Mouse (Mus musculus): Measurements from ENCODE around the gene Vwa3b. TPM values are rescaled to one million over a fixed set of nuclear protein-coding genes. Genes with fewer than 3 reads are reported as not detected.

The Vwa3b gene
- polyA plus RNA-seq, 1 experiment from 2014 or later = 0.24 TPM

DNA sequence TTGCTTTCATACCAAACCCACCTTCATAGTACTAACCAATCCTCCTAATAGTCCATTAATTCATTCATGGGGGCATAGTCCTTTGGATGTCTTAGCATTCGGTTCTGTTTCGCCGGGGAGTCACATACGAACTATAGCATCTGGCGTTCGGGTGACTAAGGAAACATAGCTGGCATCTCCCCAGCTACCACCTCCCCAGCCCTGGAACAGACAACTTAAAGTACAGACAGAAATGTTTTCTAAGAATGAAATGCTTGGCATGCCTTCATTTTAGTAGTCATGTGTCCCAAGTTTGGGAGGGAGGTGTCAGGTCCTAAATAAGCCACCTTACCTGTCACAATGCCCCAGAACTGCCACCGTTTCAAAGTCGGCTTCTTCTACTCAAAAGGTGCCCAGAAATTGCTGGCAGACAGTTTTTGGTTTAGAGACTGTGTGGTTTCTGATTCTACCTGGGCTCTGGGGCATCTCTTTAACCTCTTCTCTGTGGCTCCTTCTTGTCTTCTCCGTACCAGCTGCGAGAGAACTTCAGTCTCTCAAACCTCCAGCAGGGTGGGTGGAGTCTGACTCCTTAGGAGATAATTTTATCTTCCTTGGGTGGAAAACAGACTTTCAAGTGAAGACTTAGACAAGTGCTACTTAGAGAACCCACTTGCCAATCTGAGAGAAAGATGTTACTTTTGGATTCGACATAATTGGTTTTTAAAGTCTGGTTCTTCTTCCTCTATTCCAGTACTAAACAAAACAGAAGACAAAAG is 39.4 kb downstream of the Vwa3b start:
- Histone ChIP-seq H3K9ac (no peak overlapping the region), H3K27ac (replicated peaks) (no peak overlapping the region), H3K4me1 (no peaks in the 10 kb centered on the region), H3K4me2 (no peak overlapping the region), H3K4me3 (no peak overlapping the region), H3K27me3 (replicated peaks) (no peaks in the 10 kb centered on the region), H3K9me3 (no peaks in the 10 kb centered on the region), H3K36me3 (no peaks in the 10 kb centered on the region)
- WGBS = 76% methylated on average over 11 of the region's 11 CpGs
- no peak for ATAC-seq (ENCODE audit: extremely low read depth, insufficient number of reproducible peaks, low FRiP score, low TSS enrichment)

DNA sequence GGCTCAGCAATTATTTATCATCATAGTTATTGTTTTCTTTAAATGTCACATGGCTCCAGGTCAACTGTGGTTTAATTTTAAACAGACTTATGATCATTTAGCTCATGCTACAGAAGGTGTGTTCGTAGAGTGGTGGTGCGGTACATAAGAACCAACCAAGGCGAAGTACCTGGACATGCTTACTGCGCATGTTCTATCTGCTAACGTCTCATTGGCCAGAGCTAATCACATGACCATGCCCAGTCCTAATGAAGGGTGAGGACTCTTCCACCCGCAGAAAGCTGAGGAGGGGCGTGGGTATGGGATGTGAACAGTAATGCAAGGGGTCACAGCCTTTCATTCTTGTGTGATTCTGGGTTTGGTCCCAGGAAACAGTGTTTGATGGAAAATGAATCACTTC is 49.4 kb downstream of the Vwa3b start:
- Histone ChIP-seq H3K27ac (replicated peaks) (no peak overlapping the region), H3K4me3 (no peak overlapping the region), H3K9ac (no peak overlapping the region), H3K4me2 (no peak overlapping the region), H3K36me3 (no peaks in the 10 kb centered on the region), H3K27me3 (replicated peaks) (no peaks in the 10 kb centered on the region), H3K4me1 (peaks cover 5% of the 10 kb centered on the region; the same call in 1 of the 2 replicates), H3K9me3 (no peaks in the 10 kb centered on the region)
- ATAC-seq (ENCODE audit: extremely low read depth, insufficient number of reproducible peaks, low FRiP score, low TSS enrichment) = no peak
- WGBS = 90% methylated on average over 7 of the region's 7 CpGs

GRCm38 (mm10) chr1:37077266-37077665 is 50.9 kb downstream of the Vwa3b start:
- ATAC-seq (ENCODE audit: extremely low read depth, insufficient number of reproducible peaks, low FRiP score, low TSS enrichment) = no peak
- Histone ChIP-seq H3K27ac (replicated peaks) (no peak overlapping the region), H3K4me2 (no peak overlapping the region), H3K9ac (no peak overlapping the region), H3K4me3 (no peak overlapping the region), H3K4me1 (peaks cover 5% of the 10 kb centered on the region; the same call in 1 of the 2 replicates), H3K36me3 (no peaks in the 10 kb centered on the region), H3K27me3 (replicated peaks) (no peaks in the 10 kb centered on the region), H3K9me3 (no peaks in the 10 kb centered on the region)
- WGBS = 63% methylated on average over 9 of the region's 9 CpGs

GRCm38 (mm10) chr1:37077955-37078549 is 51.7 kb downstream of the Vwa3b start:
- Histone ChIP-seq H3K9ac (no peak overlapping the region), H3K4me2 (no peak overlapping the region), H3K9me3 (no peaks in the 10 kb centered on the region), H3K4me3 (no peak overlapping the region), H3K4me1 (peaks cover 5% of the 10 kb centered on the region; the same call in 1 of the 2 replicates), H3K27ac (replicated peaks) (no peak overlapping the region), H3K36me3 (no peaks in the 10 kb centered on the region), H3K27me3 (replicated peaks) (no peaks in the 10 kb centered on the region)
- ATAC-seq (ENCODE audit: extremely low read depth, insufficient number of reproducible peaks, low FRiP score, low TSS enrichment) = no peak; the same call in 1 of the 2 replicates
- WGBS = 63% methylated on average over 14 of the region's 14 CpGs

DNA sequence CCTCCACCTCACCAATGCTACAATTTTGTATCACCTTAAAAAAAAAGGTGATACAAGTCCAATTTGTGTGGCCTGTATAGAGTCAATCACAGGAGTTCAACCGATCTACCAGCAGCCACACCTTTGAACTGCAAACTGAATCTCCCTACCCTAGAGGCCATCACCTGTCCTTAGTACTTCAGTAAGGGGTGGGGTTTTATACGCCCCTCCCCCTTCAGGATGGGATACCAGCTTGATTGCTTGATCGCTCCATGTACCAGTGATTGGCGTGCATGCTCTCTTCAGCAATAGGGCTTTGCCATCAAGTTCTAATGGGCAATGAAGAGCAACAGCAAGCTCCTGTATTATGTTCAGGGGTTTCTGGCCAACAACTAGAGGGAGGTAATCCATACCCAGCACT is 54.0 kb downstream of the Vwa3b start:
- Histone ChIP-seq H3K4me1 (peaks cover 5% of the 10 kb centered on the region; the same call in 1 of the 2 replicates), H3K27ac (replicated peaks) (no peak overlapping the region), H3K4me3 (no peak overlapping the region), H3K9ac (no peak overlapping the region), H3K9me3 (no peaks in the 10 kb centered on the region), H3K4me2 (no peak overlapping the region), H3K27me3 (replicated peaks) (no peaks in the 10 kb centered on the region), H3K36me3 (no peaks in the 10 kb centered on the region)
- ATAC-seq (ENCODE audit: extremely low read depth, insufficient number of reproducible peaks, low FRiP score, low TSS enrichment) = no peak
- 74% methylated on average over 4 of the region's 4 CpGs for WGBS

- Histone ChIP-seq H3K4me3 (no peak overlapping the region), H3K36me3 (no peaks in the 10 kb centered on the region), H3K27ac (replicated peaks) (no peak overlapping the region), H3K4me2 (no peak overlapping the region), H3K9ac (no peak overlapping the region), H3K4me1 (peaks cover 5% of the 10 kb centered on the region; the same call in 1 of the 2 replicates), H3K27me3 (replicated peaks) (no peaks in the 10 kb centered on the region; the same call in 1 of the 2 replicates), H3K9me3 (no peaks in the 10 kb centered on the region)
- WGBS = 72% methylated on average over 12 of the region's 12 CpGs
- no peak for ATAC-seq (ENCODE audit: extremely low read depth, insufficient number of reproducible peaks, low FRiP score, low TSS enrichment)
Observed at GRCm38 (mm10) chr1:37081376-37082214, 55.2 kb downstream of the Vwa3b start.

DNA sequence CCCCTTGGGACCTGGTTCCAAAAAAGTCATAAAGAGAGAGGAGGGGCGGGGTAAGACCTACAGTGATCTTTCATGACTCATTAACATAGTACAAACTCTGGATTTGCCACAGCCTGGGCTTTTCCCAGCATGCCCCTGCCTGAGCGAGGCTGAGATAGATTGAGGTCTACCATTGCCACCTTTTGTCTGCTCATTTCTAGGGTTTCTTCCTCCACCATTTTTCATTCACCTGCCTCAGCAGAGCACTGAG is 55.7 kb downstream of the Vwa3b start:
- ATAC-seq (ENCODE audit: extremely low read depth, insufficient number of reproducible peaks, low FRiP score, low TSS enrichment) = no peak
- no peak overlapping the region for H3K9ac ChIP-seq
- no peaks in the 10 kb centered on the region for H3K9me3 ChIP-seq
- no peak overlapping the region for H3K27ac ChIP-seq (replicated peaks)
- H3K4me2 ChIP-seq = no peak overlapping the region
- no peaks in the 10 kb centered on the region for H3K36me3 ChIP-seq
- H3K27me3 ChIP-seq (replicated peaks) = no peaks in the 10 kb centered on the region; the same call in 1 of the 2 replicates
- H3K4me1 ChIP-seq = peaks cover 5% of the 10 kb centered on the region; the same call in 1 of the 2 replicates
- H3K4me3 ChIP-seq = no peak overlapping the region
- WGBS = 80% methylated on average over 2 of the region's 2 CpGs

DNA sequence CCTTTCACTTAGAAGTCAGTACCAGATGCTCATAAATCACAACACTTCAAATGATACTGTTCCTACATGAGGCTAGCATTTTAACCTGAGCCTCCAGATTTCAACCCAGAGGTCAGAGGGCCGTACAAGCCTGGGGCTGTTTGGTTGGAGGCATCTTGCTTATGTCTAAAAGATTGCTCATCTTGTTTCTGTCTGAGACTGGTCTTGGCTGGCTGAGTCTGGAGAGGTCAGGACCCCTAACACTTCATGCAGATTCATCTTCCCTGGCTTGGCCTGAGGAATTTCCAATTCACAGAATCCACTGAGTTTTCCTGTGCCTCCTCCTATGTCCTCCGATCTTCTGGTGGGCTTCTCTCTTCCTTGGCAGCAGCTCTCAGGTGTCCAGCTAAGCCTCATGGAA is 57.7 kb downstream of the Vwa3b start:
- no peak for ATAC-seq (ENCODE audit: extremely low read depth, insufficient number of reproducible peaks, low FRiP score, low TSS enrichment)
- H3K4me1 ChIP-seq = no peaks in the 10 kb centered on the region
- H3K9me3 ChIP-seq = no peaks in the 10 kb centered on the region
- H3K27ac ChIP-seq (replicated peaks) = no peak overlapping the region
- H3K36me3 ChIP-seq = no peaks in the 10 kb centered on the region
- no peak overlapping the region for H3K4me3 ChIP-seq
- WGBS = 57% methylated on average over 2 of the region's 2 CpGs
- no peak overlapping the region for H3K9ac ChIP-seq
- no peaks in the 10 kb centered on the region; the same call in 1 of the 2 replicates for H3K27me3 ChIP-seq (replicated peaks)
- H3K4me2 ChIP-seq = no peak overlapping the region

DNA sequence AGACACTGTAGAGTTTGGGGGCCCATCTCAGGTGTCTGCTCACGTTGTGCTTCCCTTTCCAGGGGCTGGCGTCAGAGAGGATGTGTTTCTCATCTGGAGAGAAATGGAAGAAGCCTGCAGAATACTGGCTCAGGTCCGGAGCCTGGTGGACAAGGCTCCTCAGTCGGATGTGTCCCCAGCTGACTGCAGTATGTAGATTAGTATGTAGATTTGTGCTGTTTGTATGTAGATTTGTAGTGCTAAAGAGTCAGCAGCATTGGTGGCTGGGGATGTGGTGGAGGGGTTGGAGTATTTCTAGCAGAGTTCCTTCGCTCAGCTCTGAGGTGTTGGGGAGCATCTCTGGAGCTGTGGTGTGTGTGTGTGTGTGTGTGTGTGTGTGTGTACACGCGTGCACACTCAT is 58.8 kb downstream of the Vwa3b start:
- Histone ChIP-seq H3K4me1 (no peaks in the 10 kb centered on the region), H3K9me3 (no peaks in the 10 kb centered on the region), H3K27me3 (replicated peaks) (no peaks in the 10 kb centered on the region; the same call in 1 of the 2 replicates), H3K36me3 (no peaks in the 10 kb centered on the region), H3K4me2 (no peak overlapping the region), H3K9ac (no peak overlapping the region), H3K27ac (replicated peaks) (no peak overlapping the region), H3K4me3 (no peak overlapping the region)
- WGBS = 56% methylated on average over 7 of the region's 7 CpGs
- no peak for ATAC-seq (ENCODE audit: extremely low read depth, insufficient number of reproducible peaks, low FRiP score, low TSS enrichment)

- no peak overlapping the region for H3K9ac ChIP-seq
- no peaks in the 10 kb centered on the region for H3K36me3 ChIP-seq
- no peak overlapping the region for H3K4me3 ChIP-seq
- ATAC-seq (ENCODE audit: extremely low read depth, insufficient number of reproducible peaks, low FRiP score, low TSS enrichment) = no peak
- 71% methylated on average over 5 of the region's 5 CpGs for WGBS
- H3K27ac ChIP-seq (replicated peaks) = no peak overlapping the region
- H3K4me1 ChIP-seq = no peaks in the 10 kb centered on the region
- H3K9me3 ChIP-seq = no peaks in the 10 kb centered on the region; the same call in 1 of the 2 replicates
- no peak overlapping the region for H3K4me2 ChIP-seq
- no peaks in the 10 kb centered on the region; the same call in 1 of the 2 replicates for H3K27me3 ChIP-seq (replicated peaks)
Observed at GRCm38 (mm10) chr1:37089191-37089590, 62.8 kb downstream of the Vwa3b start.

GRCm38 (mm10) chr1:37097382-37098093 is 71.1 kb downstream of the Vwa3b start:
- ATAC-seq (ENCODE audit: extremely low read depth, insufficient number of reproducible peaks, low FRiP score, low TSS enrichment) = no peak
- Histone ChIP-seq H3K4me2 (no peak overlapping the region), H3K27ac (replicated peaks) (no peak overlapping the region), H3K9me3 (no peaks in the 10 kb centered on the region; the same call in 1 of the 2 replicates), H3K9ac (no peak overlapping the region), H3K27me3 (replicated peaks) (no peaks in the 10 kb centered on the region), H3K36me3 (no peaks in the 10 kb centered on the region), H3K4me1 (no peaks in the 10 kb centered on the region), H3K4me3 (no peak overlapping the region)
- 63% methylated on average over 17 of the region's 17 CpGs for WGBS
